Mouse (Mus musculus) limb, embryonic 14.5 days (tissue): ENCODE results near the gene Cpsf3. TPM values are rescaled to one million over a fixed set of nuclear protein-coding genes. Genes with fewer than 3 reads are reported as not detected.

Experiments
- ATAC-seq: fragments of 200-750 bp; cut with Nextera tagmentation; 2 replicates; pipeline ENCODE4 v1.8.0; 2017; ENCODE audit warnings: low read depth, moderate number of reproducible peaks, moderate TSS enrichment; ENCODE audit not compliant: low FRiP score
- DNase-seq: peaks from one replicate; pipeline ENCODE4 v3.0.0-alpha.2; 2015; ENCODE audit warnings: low spot score
- H3K27ac ChIP-seq: fragments of 300-500 bp; sonication (generic); replicated peaks from 2 replicates; pipeline ENCODE4 v1.5.1; 2014; ENCODE audit warnings: low read depth, mild to moderate bottlenecking, low read length, moderate library complexity, mixed read lengths
- H3K27me3 ChIP-seq: fragments of 300-500 bp; sonication (generic); 2 replicates; pipeline ENCODE4 v1.6.1; 2014; ENCODE audit warnings: low read length, mixed read lengths; ENCODE audit not compliant: control insufficient read depth, insufficient read depth
- H3K36me3 ChIP-seq: fragments of 300-500 bp; sonication (generic); 2 replicates; pipeline ENCODE4 v1.6.1; 2014; ENCODE audit warnings: mild to moderate bottlenecking, low read length, moderate library complexity, mixed read lengths; ENCODE audit not compliant: control insufficient read depth, insufficient read depth
- H3K4me1 ChIP-seq: fragments of 300-500 bp; sonication (generic); 2 replicates; pipeline ENCODE4 v1.6.1; 2014; ENCODE audit warnings: antibody characterized with exemption, low read length, mixed read lengths; ENCODE audit not compliant: control insufficient read depth, insufficient read depth
- H3K4me2 ChIP-seq: fragments of 300-500 bp; sonication (generic); replicated peaks from 2 replicates; pipeline ENCODE4 v1.6.1; 2014; ENCODE audit warnings: low read depth, mild to moderate bottlenecking, low read length, moderate library complexity; ENCODE audit not compliant: severe bottlenecking
- H3K4me3 ChIP-seq: fragments of 300-500 bp; sonication (generic); replicated peaks from 2 replicates; pipeline ENCODE4 v1.5.1; 2014; ENCODE audit warnings: low read length
- H3K9ac ChIP-seq: fragments of 300-500 bp; sonication (generic); 2 replicates; pipeline ENCODE4 v1.6.1; 2014; ENCODE audit warnings: mild to moderate bottlenecking, low read depth, low read length, moderate library complexity; ENCODE audit not compliant: severe bottlenecking
- H3K9me3 ChIP-seq: fragments of 300-500 bp; sonication (generic); 2 replicates; pipeline ENCODE4 v1.6.1; 2016; ENCODE audit warnings: low read length; ENCODE audit not compliant: control insufficient read depth
- POLR2A ChIP-seq: fragments of 200-500 bp; IDR thresholded peaks from 2 replicates; pipeline ENCODE4 v1.8.0; 2012; ENCODE audit warnings: inconsistent platforms, mild to moderate bottlenecking, moderate library complexity, borderline replicate concordance; ENCODE audit not compliant: insufficient read depth, insufficient read length; ENCODE audit errors: extremely low read depth
- WGBS: fragments of 180-500 bp; shearing (Covaris S2); extraction: QIAGEN DNeasy Blood & Tissue Kit; methylation state at CpG from one replicate; pipeline ENCODE4 v1.1.7; 2014; 5-methylcytosine and 5-hydroxymethylcytosine counted together
- polyA plus RNA-seq, 2 experiments: library from polyadenylated mRNA; depleted of rRNA in 1 of 2; stranded (reverse) in 1 of 2; unstranded in 1 of 2; fragments of >200 nt; fragmentation: Nextera tagmentation in 1 of 2; extraction: Ambion mirVana in 1 of 2; gene quantifications; 2 replicates each; pipeline versions ENCODE4 v1.2.1 to v1.2.3; 2012 to 2014

Cpsf3 gene
- polyA plus RNA-seq, 2 experiments = 70.0 to 98.7 TPM

DNA sequence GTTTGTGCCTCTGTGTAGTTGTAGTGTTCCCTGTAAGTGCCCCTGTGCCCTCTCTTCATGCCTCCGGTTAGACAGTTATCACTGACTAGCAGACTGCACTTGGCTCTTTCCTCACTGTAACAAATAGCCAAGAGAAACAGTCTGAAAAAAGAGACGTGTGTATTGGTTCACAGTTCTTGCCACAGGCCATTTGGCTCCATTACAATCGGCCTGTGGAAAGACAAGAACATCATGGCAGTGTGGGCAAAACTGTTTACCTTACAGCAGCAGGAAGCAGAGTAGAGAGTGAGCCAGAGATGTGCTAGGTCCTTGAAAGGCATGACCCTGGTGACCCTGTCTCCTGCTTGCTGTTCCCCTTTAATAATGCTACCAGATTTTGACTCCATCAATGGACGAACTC is 23.7 kb upstream of the Cpsf3 start:
- Histone ChIP-seq H3K4me3 (no peak overlapping the region), H3K4me1 (no peaks in the 10 kb centered on the region), H3K27ac (no peak overlapping the region), H3K9ac (no peak overlapping the region), H3K27me3 (no peaks in the 10 kb centered on the region), H3K4me2 (no peak overlapping the region), H3K9me3 (no peaks in the 10 kb centered on the region), H3K36me3 (peaks cover 71% of the 10 kb centered on the region)
- no peak for ATAC-seq
- DNase-seq = no peak
- WGBS = 80% methylated on average over 4 of the region's 4 CpGs
- no peak for TF ChIP-seq POLR2A

GRCm38 (mm10) chr12:21263256-21263655 is 21.9 kb upstream of the Cpsf3 start:
- no peak overlapping the region for H3K9ac ChIP-seq
- ATAC-seq = no peak
- peaks cover 62% of the 10 kb centered on the region for H3K36me3 ChIP-seq
- H3K4me2 ChIP-seq = no peak overlapping the region
- no peaks in the 10 kb centered on the region for H3K9me3 ChIP-seq
- H3K4me3 ChIP-seq = no peak overlapping the region
- no peak for DNase-seq
- no peaks in the 10 kb centered on the region for H3K27me3 ChIP-seq
- TF ChIP-seq POLR2A = no peak
- H3K27ac ChIP-seq = no peak overlapping the region
- no peaks in the 10 kb centered on the region for H3K4me1 ChIP-seq
- 94% methylated on average over 5 of the region's 5 CpGs for WGBS

DNA sequence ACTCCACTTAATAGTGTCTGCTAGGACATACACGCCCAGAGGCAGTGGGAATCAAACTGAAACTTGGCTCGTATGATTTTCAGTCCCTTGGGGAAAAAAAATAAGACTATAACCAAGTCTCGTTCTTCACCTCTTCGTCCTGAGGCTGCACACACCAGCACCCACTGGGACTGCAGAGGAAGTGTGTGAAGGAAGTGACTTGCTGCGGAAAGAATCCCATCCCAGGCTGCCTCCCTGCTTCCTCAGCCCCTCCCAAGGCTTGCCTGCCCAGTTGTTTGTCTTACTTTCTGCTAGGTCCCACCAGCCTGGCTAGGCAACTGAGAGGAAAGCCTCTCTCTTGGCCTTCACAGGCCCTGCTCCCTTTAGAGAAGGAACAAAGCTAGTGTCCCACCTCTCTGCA is 20.9 kb upstream of the Cpsf3 start:
- no peaks in the 10 kb centered on the region for H3K27me3 ChIP-seq
- no peak for DNase-seq
- no peak overlapping the region for H3K4me3 ChIP-seq
- no peak overlapping the region for H3K4me2 ChIP-seq
- peaks cover 61% of the 10 kb centered on the region for H3K36me3 ChIP-seq
- no peak overlapping the region for H3K9ac ChIP-seq
- no peaks in the 10 kb centered on the region for H3K4me1 ChIP-seq
- TF ChIP-seq POLR2A = no peak
- H3K9me3 ChIP-seq = no peaks in the 10 kb centered on the region
- ATAC-seq = no peak
- no peak overlapping the region for H3K27ac ChIP-seq
- 71% methylated on average over 5 of the region's 5 CpGs for WGBS

GRCm38 (mm10) chr12:21264970-21265369 is 20.2 kb upstream of the Cpsf3 start:
- DNase-seq (no peak), ATAC-seq (no peak)
- TF ChIP-seq POLR2A = no peak
- no peaks in the 10 kb centered on the region for H3K27me3 ChIP-seq
- peaks cover 58% of the 10 kb centered on the region for H3K36me3 ChIP-seq
- no peak overlapping the region for H3K4me2 ChIP-seq
- no peak overlapping the region for H3K4me3 ChIP-seq
- no peak overlapping the region for H3K27ac ChIP-seq
- H3K9ac ChIP-seq = no peak overlapping the region
- no peaks in the 10 kb centered on the region for H3K9me3 ChIP-seq
- WGBS = 78% methylated on average over 3 of the region's 3 CpGs
- no peaks in the 10 kb centered on the region for H3K4me1 ChIP-seq

DNA sequence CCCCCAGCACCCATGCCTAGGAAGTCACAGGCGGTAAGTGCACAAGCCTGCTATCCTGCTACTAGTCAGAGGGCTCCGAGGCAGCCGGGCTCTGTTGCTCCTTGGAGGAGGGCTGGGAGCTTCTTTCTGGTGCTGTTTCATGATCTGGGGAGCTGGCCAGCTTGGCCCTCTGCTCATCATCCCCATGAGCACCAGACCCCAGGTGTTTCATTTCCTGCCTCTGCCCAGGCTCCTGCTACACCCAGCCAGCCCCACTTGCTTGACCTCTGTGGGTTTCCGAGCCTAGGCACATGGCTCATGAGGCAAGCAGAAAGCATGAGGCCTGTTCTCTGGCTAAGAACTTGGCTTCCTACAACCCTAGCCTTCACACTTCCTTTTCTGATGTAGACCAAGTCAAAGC is 19.7 kb upstream of the Cpsf3 start:
- Histone ChIP-seq H3K36me3 (peaks cover 58% of the 10 kb centered on the region), H3K9me3 (no peaks in the 10 kb centered on the region), H3K27ac (no peak overlapping the region), H3K4me3 (no peak overlapping the region), H3K4me1 (no peaks in the 10 kb centered on the region), H3K4me2 (no peak overlapping the region), H3K9ac (no peak overlapping the region), H3K27me3 (no peaks in the 10 kb centered on the region)
- TF ChIP-seq POLR2A = no peak
- DNase-seq (no peak), ATAC-seq (no peak)
- 82% methylated on average over 4 of the region's 4 CpGs for WGBS
